Mouse (Mus musculus) small intestine, adult 2 months (tissue): ENCODE measurements around the gene Tcte3.

Experiments
- CTCF ChIP-seq: fragments of 200-500 bp; IDR thresholded peaks from 2 replicates; pipeline ENCODE4 v1.5.1; 2012; ENCODE audit warnings: low read depth, mild to moderate bottlenecking, control low read depth, inconsistent platforms, low read length, moderate library complexity, mixed read lengths; ENCODE audit not compliant: insufficient replicate concordance, insufficient read length; ENCODE audit errors: extremely low read depth
- POLR2A ChIP-seq: fragments of 200-500 bp; IDR thresholded peaks from 2 replicates; pipeline ENCODE4 v1.6.1; 2012; ENCODE audit warnings: low read depth, mild to moderate bottlenecking, control low read depth, inconsistent platforms, low read length, moderate library complexity

DNA sequence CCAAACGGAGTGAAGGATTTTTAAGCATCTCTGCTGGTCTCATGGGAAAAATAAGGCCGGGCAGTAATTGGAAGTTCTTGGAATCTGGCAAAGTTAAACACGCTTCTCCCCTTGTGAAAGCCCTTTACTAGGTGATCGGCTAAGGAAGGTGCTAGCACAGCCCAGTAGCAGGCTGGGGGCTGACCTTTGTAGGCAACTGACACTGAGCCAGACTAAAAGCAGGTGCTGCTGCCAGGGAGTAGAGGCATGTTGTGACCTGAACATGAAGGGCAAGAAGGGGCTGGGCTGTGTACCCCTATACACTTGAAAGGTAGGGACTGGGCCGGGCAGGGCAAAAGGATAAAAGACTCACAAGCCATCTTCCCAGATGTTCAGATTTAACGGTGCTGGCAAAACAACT is 19.1 kb upstream of the Tcte3 start:
- TF ChIP-seq POLR2A (no peak), CTCF (no peak)
